Mouse (Mus musculus) liver, embryonic 14.5 days (tissue): ENCODE results near the gene Il17rc. TPM values are rescaled to one million over a fixed set of nuclear protein-coding genes. Genes with fewer than 3 reads are reported as not detected.

Source experiments
- ATAC-seq: fragments of 200-750 bp; cut with Nextera tagmentation; 2 replicates; pipeline ENCODE4 v1.8.0; 2017; ENCODE audit warnings: moderate number of reproducible peaks, mild to moderate bottlenecking, moderate library complexity; ENCODE audit not compliant: insufficient read depth
- DNase-seq, 3 experiments: peaks; one replicate each; pipeline ENCODE4 v3.0.0-alpha.2; 2012 to 2013; ENCODE audit warnings: low read depth in 3 of 3, low spot score in 3 of 3
- H3K27ac ChIP-seq: fragments of 300-500 bp; sonication (generic); 2 replicates; pipeline ENCODE4 v1.5.1; 2014; ENCODE audit warnings: moderate library complexity, mild to moderate bottlenecking, control low read depth, inconsistent platforms
- H3K27me3 ChIP-seq: fragments of 300-500 bp; sonication (generic); 2 replicates; pipeline ENCODE4 v1.6.1; 2014; ENCODE audit warnings: mild to moderate bottlenecking, low read length, moderate library complexity; ENCODE audit not compliant: control insufficient read depth, insufficient read depth
- H3K36me3 ChIP-seq: fragments of 300-500 bp; sonication (generic); replicated peaks from 2 replicates; pipeline ENCODE4 v1.6.1; 2014; ENCODE audit warnings: low read depth; ENCODE audit not compliant: control insufficient read depth, insufficient read depth
- H3K4me1 ChIP-seq, 2 experiments: fragments of 200-500 bp in 1 of 2; fragments of 300-500 bp in 1 of 2; sonication (generic) in 1 of 2; replicated peaks; 2 replicates each; pipeline ENCODE4 v1.6.1; 2012 to 2014; ENCODE audit warnings: antibody characterized with exemption in 1 of 2, inconsistent platforms in 1 of 2, low read length in 1 of 2; ENCODE audit not compliant: control insufficient read depth in 2 of 2, insufficient read depth in 2 of 2
- H3K4me2 ChIP-seq: fragments of 300-500 bp; sonication (generic); 2 replicates; pipeline ENCODE4 v1.6.1; 2014; ENCODE audit warnings: low read depth, mild to moderate bottlenecking, control low read depth, moderate library complexity
- H3K4me3 ChIP-seq, 2 experiments: fragments of 200-500 bp in 1 of 2; fragments of 300-500 bp in 1 of 2; sonication (generic) in 1 of 2; 2 replicates each; pipeline ENCODE4 v1.5.1; 2012 to 2014; ENCODE audit warnings: low read depth in 2 of 2, low read length in 2 of 2, mild to moderate bottlenecking in 2 of 2, control low read depth in 1 of 2, inconsistent platforms in 1 of 2, moderate library complexity in 1 of 2; ENCODE audit not compliant: insufficient read depth in 1 of 2
- H3K9ac ChIP-seq: fragments of 300-500 bp; sonication (generic); replicated peaks from 2 replicates; pipeline ENCODE4 v1.6.1; 2014; ENCODE audit warnings: mild to moderate bottlenecking, control low read depth, moderate library complexity
- H3K9me3 ChIP-seq: fragments of 300-500 bp; sonication (generic); 2 replicates; pipeline ENCODE4 v1.6.1; 2016; ENCODE audit warnings: low read length, mixed read lengths; ENCODE audit not compliant: control insufficient read depth
- CTCF ChIP-seq: IDR thresholded peaks from 2 replicates; pipeline ENCODE4 v1.5.1; 2016; ENCODE audit warnings: antibody characterized with exemption, low read depth, control low read depth
- EP300 ChIP-seq: IDR thresholded peaks from 2 replicates; pipeline ENCODE4 v1.6.1; 2016; ENCODE audit warnings: antibody characterized with exemption, low read depth
- WGBS: fragments of 180-500 bp; shearing (Covaris S2); extraction: QIAGEN DNeasy Blood & Tissue Kit; methylation state at CpG from one replicate; pipeline ENCODE4 v1.1.7; 2014; ENCODE audit not compliant: insufficient replicate concordance; 5-methylcytosine and 5-hydroxymethylcytosine counted together
- polyA plus RNA-seq, 2 experiments: library from polyadenylated mRNA; depleted of rRNA in 1 of 2; stranded (reverse) in 1 of 2; unstranded in 1 of 2; fragments of >200 nt; fragmentation: Nextera tagmentation in 1 of 2; extraction: Ambion mirVana in 1 of 2; gene quantifications; 2 replicates each; pipeline versions ENCODE4 v1.2.1 to v1.2.3; 2012 to 2014

The Il17rc gene
- polyA plus RNA-seq, 2 experiments, result 3.4 TPM

DNA sequence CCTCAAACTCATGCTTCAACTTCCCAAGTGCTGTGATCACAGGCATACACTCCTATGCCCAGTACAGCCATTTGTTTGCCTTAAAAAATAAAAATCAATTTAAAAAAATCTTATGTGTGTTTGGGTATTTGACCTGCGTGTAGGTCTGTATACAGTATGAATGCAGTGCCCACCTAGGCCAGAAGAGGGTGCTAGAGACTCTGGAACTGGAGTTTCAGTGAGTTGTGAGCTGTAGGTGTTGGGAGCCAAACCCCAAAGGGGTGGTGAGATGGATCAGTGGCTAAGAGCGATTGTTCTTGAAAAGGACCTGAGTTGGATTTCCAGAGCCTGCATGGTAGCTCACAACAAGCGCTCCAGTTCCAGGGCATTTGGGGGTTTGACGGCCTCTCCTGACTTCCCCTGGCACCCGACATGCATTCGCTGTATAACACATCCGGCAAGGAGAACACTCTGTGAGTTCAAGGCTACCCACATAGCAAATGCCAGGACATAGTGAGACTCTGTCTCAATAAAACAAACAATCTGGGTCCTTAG is 30.0 kb upstream of the Il17rc start:
- peaks cover 9% of the 10 kb centered on the region in 2 experiments for H3K4me1 ChIP-seq
- H3K36me3 ChIP-seq, result no peaks in the 10 kb centered on the region
- no peak overlapping the region for H3K9ac ChIP-seq
- ATAC-seq (peak; percentile 40; the same call in 1 of the 2 replicates), DNase-seq (peak; percentile 66 to 74 (median 70))
- H3K27ac ChIP-seq, result no peak overlapping the region
- H3K4me2 ChIP-seq, result no peak overlapping the region
- H3K4me3 ChIP-seq, result no peak overlapping the region
- WGBS, result 55% methylated on average over 7 of the region's 7 CpGs
- peak; percentile 90 for TF ChIP-seq CTCF
- no peak for TF ChIP-seq EP300
- H3K9me3 ChIP-seq, result no peaks in the 10 kb centered on the region
- H3K27me3 ChIP-seq, result no peaks in the 10 kb centered on the region

DNA sequence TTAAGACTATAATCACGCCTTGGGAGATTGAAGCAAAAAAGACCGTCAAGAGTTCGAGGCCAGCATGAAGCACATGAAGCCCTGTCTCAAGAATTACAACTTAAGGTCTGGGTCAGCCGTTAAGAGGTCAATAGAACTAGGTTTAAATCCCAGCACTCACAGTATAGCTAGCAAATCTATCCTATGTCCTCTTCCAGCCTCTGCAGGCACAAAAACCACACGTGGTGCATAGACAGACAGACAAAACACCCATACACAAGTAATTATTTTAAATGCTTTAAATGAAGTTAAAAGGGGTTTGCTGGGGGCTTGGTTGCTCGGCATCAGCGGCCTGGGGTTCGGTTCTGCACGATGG is 29.2 kb upstream of the Il17rc start:
- TF ChIP-seq CTCF (no peak), EP300 (no peak)
- peak; percentile 19; the same call in 1 of the 2 replicates for ATAC-seq
- Histone ChIP-seq H3K4me2 (peak overlapping the region; percentile 78), H3K36me3 (no peaks in the 10 kb centered on the region), H3K4me3 (peak overlapping the region; percentile 65 to 70; a peak in 3 of 4 replicates), H3K9ac (peak overlapping the region; percentile 70), H3K27me3 (no peaks in the 10 kb centered on the region), H3K9me3 (no peaks in the 10 kb centered on the region), H3K27ac (no peak overlapping the region), H3K4me1 (peaks cover 9% of the 10 kb centered on the region in 2 experiments)
- DNase-seq, result no peak
- WGBS, result 34% methylated on average over 9 of the region's 9 CpGs

DNA sequence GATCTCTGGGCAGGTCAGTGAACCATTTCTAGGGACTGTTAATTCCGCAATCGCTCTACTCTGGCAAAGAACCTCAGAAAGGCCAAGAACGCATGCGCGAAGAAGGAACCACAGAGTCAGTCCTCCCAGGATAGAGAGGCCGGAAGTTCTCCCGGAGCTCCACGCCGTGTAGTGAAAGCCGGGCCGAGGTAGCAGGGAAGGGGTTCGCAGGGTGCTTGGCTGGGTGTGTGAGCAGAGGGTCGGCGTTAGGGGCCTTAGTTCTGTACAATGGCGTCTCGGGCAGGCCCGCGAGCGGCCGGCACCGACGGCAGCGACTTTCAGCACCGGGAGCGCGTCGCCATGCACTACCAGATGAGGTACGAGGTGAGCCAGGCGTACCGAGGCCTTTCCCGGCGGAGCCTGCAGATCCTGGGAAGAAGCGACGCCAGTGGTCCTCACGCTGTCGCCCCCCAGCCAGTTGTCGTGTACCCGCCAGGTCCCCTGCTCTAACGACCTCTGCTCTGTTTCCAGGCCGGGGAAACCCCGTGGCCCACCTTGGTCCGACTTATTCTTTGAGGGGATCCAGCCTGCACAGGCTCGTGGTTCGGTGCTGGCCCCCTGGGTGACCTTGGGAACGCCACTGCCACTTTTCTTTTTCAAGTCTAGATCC is 28.7 kb upstream of the Il17rc start, which contains the start of gene Jagn1:
TSS of gene Jagn1 (plus strand) at position 128 of the 649 bp plus-strand sequence.
- H3K4me1 ChIP-seq, result peaks cover 9% of the 10 kb centered on the region in 2 experiments
- peak within 1 kb of the TSS; percentile 78 for H3K4me2 ChIP-seq
- H3K36me3 ChIP-seq, result peaks cover 1% of the 10 kb centered on the region; the same call in 1 of the 2 replicates
- H3K27ac ChIP-seq, result no peak within 1 kb of the TSS
- no peaks in the 10 kb centered on the region for H3K27me3 ChIP-seq
- H3K4me3 ChIP-seq, result peak within 1 kb of the TSS; percentile 65 to 70
- no peaks in the 10 kb centered on the region for H3K9me3 ChIP-seq
- DNase-seq, result peak; percentile 86 to 89 (median 86)
- ATAC-seq, result peak; percentile 86
- peak within 1 kb of the TSS; percentile 70 for H3K9ac ChIP-seq
- no peak for TF ChIP-seq EP300
- TF ChIP-seq CTCF, result no peak
- under 1% methylated on average over 45 of the region's 45 CpGs for WGBS

DNA sequence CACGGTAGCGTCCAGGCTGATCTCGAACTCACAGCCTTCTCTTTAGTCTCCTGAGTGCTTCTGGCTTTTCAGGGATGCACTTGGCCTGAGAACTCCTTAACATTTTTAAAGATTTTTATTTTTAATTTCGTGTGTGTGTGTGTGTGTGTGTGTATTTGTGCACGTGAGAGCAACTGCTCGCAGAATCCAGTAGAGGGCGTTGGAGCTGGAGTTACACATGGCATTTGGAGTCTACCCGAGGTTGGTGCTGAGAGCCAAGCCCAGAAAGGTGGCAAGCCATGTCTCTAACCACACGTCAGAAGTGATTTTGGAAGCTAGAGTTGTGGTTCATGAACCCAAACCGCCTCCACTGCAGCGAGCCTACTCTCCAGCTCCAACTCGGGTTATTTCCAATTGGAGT is 28.1 kb upstream of the Il17rc start:
- Histone ChIP-seq H3K9ac (peak overlapping the region; percentile 70), H3K4me3 (peak overlapping the region; percentile 65 to 70), H3K9me3 (no peaks in the 10 kb centered on the region), H3K36me3 (peaks cover 5% of the 10 kb centered on the region; the same call in 1 of the 2 replicates), H3K27me3 (no peaks in the 10 kb centered on the region), H3K4me2 (peak overlapping the region; percentile 78), H3K4me1 (peaks cover 9% of the 10 kb centered on the region in 2 experiments), H3K27ac (no peak overlapping the region)
- DNase-seq (no peak), ATAC-seq (no peak)
- 34% methylated on average over 12 of the region's 12 CpGs for whole genome bisulfite sequencing
- TF ChIP-seq EP300, result no peak
- peak; percentile 54 for TF ChIP-seq CTCF

DNA sequence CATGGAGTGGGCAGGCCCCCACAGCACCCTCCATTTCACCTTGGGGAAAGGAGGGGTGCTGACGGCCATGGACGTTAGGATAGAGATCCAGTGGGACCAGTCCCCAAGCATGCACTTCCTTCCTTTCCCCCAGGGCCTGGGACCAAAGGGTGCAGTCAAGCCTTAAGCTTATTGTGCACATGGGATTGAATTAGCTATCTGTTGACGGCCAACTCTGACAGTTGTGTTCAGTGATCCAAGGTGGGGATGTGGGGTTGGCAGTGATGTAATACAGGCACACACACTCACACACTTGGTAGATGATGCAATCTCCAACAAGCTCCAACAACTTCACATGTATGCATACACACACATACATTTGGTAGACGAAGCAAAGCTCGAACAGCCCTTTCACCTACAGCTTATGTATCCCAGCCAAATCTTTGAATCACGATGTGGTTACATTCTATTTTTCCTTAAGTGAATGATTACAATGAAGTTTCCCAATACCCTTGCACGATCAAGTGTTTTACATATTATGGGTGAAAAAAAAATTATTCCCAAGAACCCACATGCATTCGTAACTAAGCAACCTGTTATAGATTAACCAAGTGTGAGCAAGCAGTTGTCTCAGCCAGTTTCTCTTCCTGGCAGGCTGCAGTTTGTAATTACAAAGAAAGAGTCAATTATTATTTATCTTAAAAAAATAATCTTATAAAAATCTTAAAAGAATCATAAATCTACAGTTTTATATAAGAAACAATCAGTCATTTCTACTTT is 26.8 kb upstream of the Il17rc start:
- no peak for ATAC-seq
- H3K27me3 ChIP-seq, result no peaks in the 10 kb centered on the region
- H3K4me2 ChIP-seq, result no peak overlapping the region
- H3K4me3 ChIP-seq, result no peak overlapping the region
- TF ChIP-seq CTCF, result no peak
- TF ChIP-seq EP300, result no peak
- H3K4me1 ChIP-seq, result peaks cover 9% of the 10 kb centered on the region in 2 experiments
- no peak overlapping the region for H3K27ac ChIP-seq
- WGBS, result 77% methylated on average over 6 of the region's 8 CpGs
- H3K9me3 ChIP-seq, result no peaks in the 10 kb centered on the region
- no peak for DNase-seq
- no peak overlapping the region for H3K9ac ChIP-seq
- peaks cover 7% of the 10 kb centered on the region; the same call in 1 of the 2 replicates for H3K36me3 ChIP-seq
